Mouse (Mus musculus) ovary, postnatal 10 days (tissue): ENCODE results near the gene Golga1.

ENCODE experiments used
- DNase-seq: peaks from one replicate; pipeline ENCODE4 v3.0.0; 2022; ENCODE audit warnings: low spot score

Gene Golga1

DNA sequence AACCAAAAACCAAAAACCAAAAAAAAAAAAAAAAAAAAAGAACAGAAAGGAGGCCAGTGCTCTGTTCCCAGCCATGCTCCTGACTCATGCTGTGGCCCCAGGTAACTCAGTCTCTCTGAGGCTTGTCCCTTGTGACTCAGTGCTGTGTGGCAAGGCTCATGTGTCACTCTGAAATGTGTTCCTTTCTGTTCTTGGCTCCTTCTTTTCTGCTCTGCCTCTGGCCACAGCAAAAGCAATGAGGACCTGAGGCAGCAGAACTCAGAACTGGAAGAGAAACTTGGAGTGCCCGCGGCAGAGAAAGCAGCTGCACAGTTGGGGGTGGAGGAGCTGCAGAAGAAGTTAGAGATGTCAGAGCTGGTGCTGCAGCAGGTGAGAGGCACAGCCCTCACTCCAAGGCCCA lies 91.2 kb downstream of the Golga1 start:
- no peak for DNase-seq

DNA sequence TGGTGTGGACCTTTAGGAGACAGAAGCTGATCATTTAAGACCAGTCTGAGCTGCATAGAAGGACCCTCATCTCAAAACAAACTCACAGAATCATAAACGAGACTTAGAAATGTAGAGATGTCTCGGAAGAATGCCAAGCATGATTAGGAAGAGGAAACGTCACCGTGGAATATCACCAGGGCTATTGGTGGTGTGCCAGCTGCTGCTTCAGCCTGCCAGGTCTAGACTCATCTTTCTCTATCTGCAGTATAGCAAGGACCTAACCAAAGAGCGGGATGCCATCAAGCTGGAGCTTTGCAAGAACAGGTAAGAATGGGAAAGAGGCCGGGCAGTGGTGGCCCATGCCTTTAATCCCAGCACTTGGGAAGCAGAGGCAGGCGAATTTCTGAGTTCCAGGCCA lies 91.6 kb downstream of the Golga1 start:
- no peak for DNase-seq

DNA sequence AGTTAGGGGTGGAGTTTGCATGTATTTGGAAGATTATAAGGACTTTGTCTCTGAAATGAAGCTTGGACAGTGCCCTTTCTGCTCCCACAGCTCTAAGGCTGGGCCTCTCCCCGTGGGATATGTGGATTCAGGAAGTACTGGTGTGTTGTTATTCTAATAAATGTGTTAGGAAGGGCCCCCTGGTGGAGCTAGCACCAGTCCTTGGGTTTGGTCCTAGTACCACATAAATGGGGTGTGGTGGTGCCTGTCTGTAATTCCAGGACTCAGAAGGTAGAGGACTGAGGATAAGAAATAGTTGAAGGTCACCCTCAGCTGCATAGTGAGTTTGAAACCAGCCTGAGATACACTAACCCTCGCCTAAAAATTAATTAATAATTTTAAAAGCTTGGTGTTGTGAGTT lies 92.1 kb downstream of the Golga1 start:
- DNase-seq: no peak

DNA sequence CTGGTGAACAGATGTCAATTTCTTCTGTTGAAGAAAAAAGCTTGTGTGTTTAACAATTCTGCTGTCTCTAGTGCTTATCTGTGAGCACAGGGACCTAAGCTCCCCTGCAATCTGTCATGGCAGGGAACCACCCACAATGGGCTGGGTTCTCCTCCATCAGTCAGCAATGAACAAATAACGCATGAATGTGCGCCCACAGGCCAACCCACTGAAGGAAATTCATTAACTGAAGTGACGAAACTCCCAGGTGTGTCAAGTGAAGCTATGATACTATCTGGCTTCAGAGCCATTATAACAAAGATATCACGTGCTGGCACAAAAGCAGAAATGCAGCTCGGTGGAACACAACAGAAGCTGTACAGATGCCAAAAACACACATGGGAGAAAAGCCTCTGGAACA lies 95.3 kb downstream of the Golga1 start:
- DNase-seq: no peak

DNA sequence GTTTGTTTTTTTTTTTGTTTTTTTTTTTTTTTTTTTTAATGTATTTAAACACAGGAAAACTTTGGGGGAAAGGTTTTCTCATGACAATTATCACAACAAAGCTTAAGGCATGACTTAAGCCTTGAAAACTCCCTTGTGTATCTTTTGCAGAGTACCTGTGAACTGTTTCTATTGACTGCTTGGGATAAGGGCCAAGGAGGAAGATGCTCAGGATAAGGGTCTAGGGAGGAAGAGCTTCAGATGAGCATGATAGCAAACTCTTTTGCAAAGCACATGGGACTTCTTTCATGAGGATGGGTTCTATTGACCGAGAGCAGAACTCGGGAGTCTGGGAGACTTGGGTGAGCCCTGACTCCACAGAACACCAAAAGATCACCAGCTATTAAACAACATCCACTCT lies 95.7 kb downstream of the Golga1 start:
- no peak for DNase-seq
